Mouse (Mus musculus) G1E (cell line): Measurements from ENCODE around the gene Gpr83. TPM values are rescaled to one million over a fixed set of nuclear protein-coding genes. Genes with fewer than 3 reads are reported as not detected.

Source experiments
- ATAC-seq: 2 replicates; pipeline ENCODE4 v1.8.0; 2016; ENCODE audit warnings: mild to moderate bottlenecking; ENCODE audit not compliant: insufficient number of reproducible peaks, poor library complexity, low FRiP score, severe bottlenecking; ENCODE audit errors: extremely low read depth
- DNase-seq: peaks from one replicate; pipeline ENCODE4 v3.0.0; 2012; ENCODE audit warnings: low spot score
- H3K27me3 ChIP-seq: 2 replicates; pipeline ENCODE4 v1.6.1; 2012; ENCODE audit warnings: mild to moderate bottlenecking, low read length, inconsistent platforms; ENCODE audit not compliant: insufficient read depth
- H3K36me3 ChIP-seq: replicated peaks from 2 replicates; pipeline ENCODE3; 2012; ENCODE audit warnings: mild to moderate bottlenecking, inconsistent platforms
- H3K4me1 ChIP-seq: 2 replicates; pipeline ENCODE4 v1.6.1; 2012; ENCODE audit warnings: low read depth, low read length, inconsistent platforms, mixed read lengths; ENCODE audit not compliant: insufficient read depth
- H3K4me3 ChIP-seq: 2 replicates; pipeline ENCODE4 v1.5.1; 2012; ENCODE audit warnings: low read depth, mild to moderate bottlenecking, inconsistent platforms, low read length, moderate library complexity, mixed read lengths
- H3K9me3 ChIP-seq: replicated peaks from 2 replicates; pipeline ENCODE4 v1.6.1; 2012; ENCODE audit warnings: inconsistent platforms
- CTCF ChIP-seq: IDR thresholded peaks from 2 replicates; pipeline ENCODE4 v1.5.1; 2012; ENCODE audit warnings: low read depth, low read length, inconsistent platforms, mixed read lengths
- GATA1 ChIP-seq: IDR thresholded peaks from 2 replicates; pipeline ENCODE4 v1.6.1; 2012; ENCODE audit warnings: borderline replicate concordance, low read length, inconsistent platforms, mixed read lengths
- GATA2 ChIP-seq: IDR thresholded peaks from 2 replicates; pipeline ENCODE4 v1.6.1; 2012; ENCODE audit warnings: low read depth, low read length, inconsistent platforms, borderline replicate concordance
- POLR2AphosphoS5 ChIP-seq: IDR thresholded peaks from 2 replicates; pipeline ENCODE4 v1.6.1; 2012; ENCODE audit warnings: low read depth, low read length, inconsistent platforms; ENCODE audit not compliant: insufficient replicate concordance
- TAL1 ChIP-seq: conservative IDR thresholded peaks from 2 replicates; pipeline ENCODE4 v1.6.1; 2012; ENCODE audit warnings: low read depth, low read length, inconsistent platforms, mixed read lengths
- polyA plus RNA-seq: library from polyadenylated mRNA; stranded (reverse); fragments of >175 nt; gene quantifications from 2 replicates; pipeline ENCODE4 v1.2.3, GENCODE M21; 2012
- total RNA-seq, 2 experiments: library from RNA; stranded (forward) in 1 of 2; stranded (reverse) in 1 of 2; fragments of 200-1000 nt in 1 of 2; fragments of >200 nt in 1 of 2; fragmentation: Nextera tagmentation in 1 of 2; gene quantifications; 2 replicates each; pipeline ENCODE4 v1.2.3; 2014 to 2017

Gene Gpr83
- total and polyA plus RNA-seq, 3 experiments, result 0.11 TPM; not detected in 2

DNA sequence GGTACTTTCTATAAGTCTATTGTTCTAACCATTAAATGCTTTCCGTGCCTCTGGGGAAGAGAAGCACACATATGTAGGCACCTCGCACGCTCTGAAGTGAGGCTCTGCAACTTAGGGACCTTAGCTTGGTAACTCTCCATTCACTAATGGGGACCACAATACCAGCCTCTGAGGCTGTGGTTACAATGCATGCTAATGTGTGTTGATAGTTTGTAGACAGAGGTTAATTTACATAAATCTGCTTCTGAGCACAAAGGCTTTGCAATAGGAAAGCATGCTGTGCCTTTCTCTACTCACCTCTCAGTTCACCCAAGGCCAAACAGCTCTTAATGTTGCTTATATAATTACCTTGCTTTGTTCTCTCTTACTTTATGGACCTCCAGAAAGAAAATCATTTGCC, 30.7 kb downstream of the Gpr83 start:
- ATAC-seq (no peak), DNase-seq (no peak)
- Histone ChIP-seq H3K4me1 (no peaks in the 10 kb centered on the region), H3K27me3 (no peaks in the 10 kb centered on the region), H3K9me3 (no peaks in the 10 kb centered on the region), H3K36me3 (no peaks in the 10 kb centered on the region), H3K4me3 (no peak overlapping the region)
- TF ChIP-seq GATA1 (no peak), POLR2AphosphoS5 (no peak), TAL1 (no peak), CTCF (no peak), GATA2 (no peak)

DNA sequence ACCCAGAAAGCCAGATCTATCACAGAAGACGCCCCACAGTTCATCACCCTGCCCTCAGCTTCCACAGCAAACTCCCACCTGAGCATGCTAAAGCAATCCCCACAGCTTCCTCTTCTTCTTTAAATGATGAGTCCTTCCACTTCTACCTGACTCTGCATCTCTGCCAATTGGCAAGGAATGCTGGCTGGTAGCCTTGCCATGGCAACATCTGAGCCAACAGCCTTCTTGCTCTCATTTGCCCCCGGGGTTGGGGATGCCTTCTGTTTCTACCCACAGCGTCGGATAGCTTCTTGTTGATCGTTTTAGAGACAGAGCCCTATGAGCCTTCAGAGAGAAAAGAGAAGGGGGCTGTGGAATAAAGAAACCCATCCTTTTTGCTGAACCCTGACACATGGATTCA, 31.9 kb downstream of the Gpr83 start:
- ATAC-seq (no peak), DNase-seq (no peak)
- no peaks in the 10 kb centered on the region for H3K36me3 ChIP-seq
- TF ChIP-seq GATA2, result no peak
- H3K4me1 ChIP-seq, result no peaks in the 10 kb centered on the region
- no peaks in the 10 kb centered on the region for H3K9me3 ChIP-seq
- no peak overlapping the region for H3K4me3 ChIP-seq
- no peaks in the 10 kb centered on the region for H3K27me3 ChIP-seq

DNA sequence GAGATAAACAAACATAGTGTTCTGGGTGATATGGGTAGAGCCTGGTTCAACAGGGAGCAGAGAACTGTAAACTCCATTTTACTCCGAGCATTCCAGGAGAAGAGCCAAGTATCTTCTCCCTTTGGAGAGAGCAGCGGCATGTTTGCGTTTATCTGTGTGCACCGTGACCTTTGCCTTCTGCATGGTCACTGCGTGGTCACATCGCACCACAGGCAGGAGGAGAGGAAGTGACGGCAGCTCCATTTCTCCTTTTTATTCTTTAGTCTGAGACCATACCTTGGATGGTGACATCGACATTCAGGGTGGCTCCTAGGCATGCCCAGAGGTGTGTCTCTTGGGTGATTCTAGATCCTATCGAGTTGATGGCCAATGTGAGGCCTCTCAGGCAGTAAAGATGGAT, 33.4 kb downstream of the Gpr83 start:
- no peak for DNase-seq
- no peak overlapping the region for H3K4me3 ChIP-seq
- no peaks in the 10 kb centered on the region for H3K4me1 ChIP-seq
- no peaks in the 10 kb centered on the region for H3K9me3 ChIP-seq
- no peaks in the 10 kb centered on the region; the same call in 1 of the 2 replicates for H3K27me3 ChIP-seq
- no peak for TF ChIP-seq CTCF
- no peaks in the 10 kb centered on the region for H3K36me3 ChIP-seq
- no peak for ATAC-seq

DNA sequence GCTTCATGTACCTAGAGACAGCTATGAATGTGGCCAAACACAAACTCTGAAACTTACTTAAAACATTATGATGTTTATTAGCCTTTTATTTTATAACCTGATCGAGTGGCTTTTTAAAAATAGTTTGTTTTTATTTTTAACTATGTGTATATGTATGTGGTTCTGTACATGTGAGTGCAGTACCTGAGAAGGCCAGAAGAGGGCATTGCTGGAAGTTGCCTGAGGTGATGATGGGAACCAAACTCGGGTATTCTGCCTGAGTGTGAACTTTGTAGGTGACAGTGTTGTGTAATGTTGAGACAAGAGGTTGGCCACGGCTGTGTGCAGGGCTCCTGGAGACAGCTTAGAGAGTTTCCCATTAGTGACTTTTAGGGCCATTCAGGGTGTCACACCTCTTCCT, 34.6 kb downstream of the Gpr83 start:
- Histone ChIP-seq H3K4me3 (no peak overlapping the region), H3K9me3 (no peaks in the 10 kb centered on the region), H3K36me3 (no peaks in the 10 kb centered on the region), H3K4me1 (no peaks in the 10 kb centered on the region), H3K27me3 (no peaks in the 10 kb centered on the region; the same call in 1 of the 2 replicates)
- ATAC-seq (no peak), DNase-seq (no peak)
- TF ChIP-seq CTCF (no peak), TAL1 (no peak), POLR2AphosphoS5 (no peak), GATA1 (no peak), GATA2 (no peak)

DNA sequence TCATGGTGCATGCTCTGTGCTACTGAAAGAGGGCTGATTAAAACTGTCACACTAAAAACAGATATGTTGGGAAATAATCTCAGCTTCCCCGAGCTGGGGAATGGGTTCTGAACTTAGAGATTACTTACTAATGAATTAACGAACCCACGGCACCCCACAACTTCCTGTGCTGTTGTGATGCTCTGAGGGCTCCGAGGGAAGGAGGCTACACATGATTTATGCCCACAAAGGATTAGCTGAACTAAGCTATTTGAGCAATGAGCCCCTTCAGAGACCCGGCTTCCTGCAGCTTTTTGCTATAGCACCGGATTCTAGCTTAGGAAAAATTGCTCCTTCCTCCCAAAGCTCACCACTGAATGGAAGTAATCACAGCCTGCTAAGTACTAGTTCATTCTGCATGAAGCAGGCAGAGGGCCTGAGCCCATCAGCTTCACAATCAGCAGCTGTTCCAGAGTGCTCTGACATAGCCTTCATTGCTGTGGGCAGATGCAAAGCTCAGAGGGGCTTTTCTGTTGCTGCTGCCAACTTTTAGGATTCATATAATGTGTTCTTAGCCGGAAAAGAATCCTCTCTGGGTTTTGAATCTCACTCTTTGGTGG, 35.3 kb downstream of the Gpr83 start:
- Histone ChIP-seq H3K4me1 (no peaks in the 10 kb centered on the region), H3K36me3 (no peaks in the 10 kb centered on the region), H3K9me3 (no peaks in the 10 kb centered on the region), H3K27me3 (no peaks in the 10 kb centered on the region; the same call in 1 of the 2 replicates), H3K4me3 (no peak overlapping the region)
- TF ChIP-seq CTCF, result no peak
- TF ChIP-seq GATA1, result no peak
- TF ChIP-seq GATA2, result no peak
- TF ChIP-seq POLR2AphosphoS5, result no peak
- TF ChIP-seq TAL1, result no peak
- ATAC-seq (no peak), DNase-seq (no peak)

DNA sequence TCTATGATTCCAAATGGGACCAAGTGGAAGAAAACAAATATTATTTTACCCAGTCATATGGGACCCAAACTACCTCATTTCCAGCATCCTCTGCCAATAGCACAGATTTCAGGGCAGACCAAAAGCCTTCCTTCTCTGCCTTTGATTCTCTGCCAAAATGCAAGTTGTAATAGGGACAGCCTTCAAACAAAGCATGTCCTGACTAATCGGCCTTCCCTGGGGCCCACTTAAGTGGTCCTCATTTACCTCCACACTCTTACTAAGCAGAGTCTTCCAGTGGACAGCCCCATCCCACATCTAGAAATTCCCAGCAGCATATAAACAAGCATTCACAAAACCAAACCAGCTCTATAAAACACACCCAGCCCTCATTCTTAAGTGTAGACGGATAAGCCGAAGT, 37.1 kb downstream of the Gpr83 start:
- H3K4me1 ChIP-seq, result no peaks in the 10 kb centered on the region
- H3K9me3 ChIP-seq, result no peaks in the 10 kb centered on the region
- no peaks in the 10 kb centered on the region; the same call in 1 of the 2 replicates for H3K27me3 ChIP-seq
- no peaks in the 10 kb centered on the region for H3K36me3 ChIP-seq
- TF ChIP-seq TAL1 (no peak), GATA1 (no peak), POLR2AphosphoS5 (no peak), CTCF (no peak), GATA2 (no peak)
- DNase-seq (no peak), ATAC-seq (no peak)
- H3K4me3 ChIP-seq, result no peak overlapping the region

DNA sequence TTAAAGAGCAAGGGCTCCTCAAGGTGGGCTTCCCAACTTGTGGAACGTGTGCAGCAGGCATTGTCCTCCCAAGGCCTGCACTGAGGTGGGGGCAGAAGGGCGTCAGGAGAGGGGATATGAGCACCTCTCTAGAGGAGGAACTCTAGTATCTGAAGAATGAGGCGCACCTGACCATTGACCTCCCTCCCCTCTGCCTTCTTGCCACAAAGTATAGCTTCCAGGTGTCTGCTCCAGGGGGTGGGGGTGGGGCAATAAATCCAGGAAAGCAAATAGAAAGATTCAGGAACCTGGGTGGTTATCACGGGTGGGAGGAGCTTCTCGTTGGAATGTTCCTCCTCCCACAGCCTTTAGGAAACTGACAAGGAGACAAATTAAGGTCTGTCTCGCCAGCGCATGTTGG, 41.7 kb downstream of the Gpr83 start:
- no peak overlapping the region for H3K4me3 ChIP-seq
- no peaks in the 10 kb centered on the region for H3K36me3 ChIP-seq
- TF ChIP-seq GATA2 (no peak), TAL1 (no peak), GATA1 (no peak), POLR2AphosphoS5 (no peak), CTCF (no peak)
- no peak for DNase-seq
- H3K27me3 ChIP-seq, result peaks cover 3% of the 10 kb centered on the region
- H3K9me3 ChIP-seq, result no peaks in the 10 kb centered on the region
- no peaks in the 10 kb centered on the region for H3K4me1 ChIP-seq
- no peak for ATAC-seq
